Mouse (Mus musculus) stomach, embryonic 14.5 days (tissue): ENCODE results near the gene Prkce. TPM values are rescaled to one million over a fixed set of nuclear protein-coding genes. Genes with fewer than 3 reads are reported as not detected.

Source experiments
- ATAC-seq: fragments of 200-750 bp; cut with Nextera tagmentation; 2 replicates; pipeline ENCODE4 v1.8.0; 2017; ENCODE audit warnings: low read depth, moderate TSS enrichment; ENCODE audit not compliant: insufficient number of reproducible peaks, insufficient read depth, low FRiP score
- H3K27ac ChIP-seq: fragments of 300-500 bp; sonication (generic); 2 replicates; pipeline ENCODE4 v1.5.1; 2014; ENCODE audit warnings: mild to moderate bottlenecking, low read length, moderate library complexity, mixed read lengths
- H3K27me3 ChIP-seq: fragments of 300-500 bp; sonication (generic); 2 replicates; pipeline ENCODE4 v1.6.1; 2014; ENCODE audit warnings: low read length, control low read depth, mixed read lengths; ENCODE audit not compliant: control insufficient read depth, insufficient read depth
- H3K36me3 ChIP-seq: fragments of 300-500 bp; sonication (generic); 2 replicates; pipeline ENCODE4 v1.6.1; 2014; ENCODE audit warnings: mild to moderate bottlenecking, control low read depth, low read length, moderate library complexity, mixed read lengths; ENCODE audit not compliant: control insufficient read depth, insufficient read depth
- H3K4me1 ChIP-seq: fragments of 300-500 bp; sonication (generic); 2 replicates; pipeline ENCODE4 v1.6.1; 2014; ENCODE audit warnings: low read length, control low read depth, mixed read lengths; ENCODE audit not compliant: control insufficient read depth, insufficient read depth
- H3K4me2 ChIP-seq: fragments of 300-500 bp; sonication (generic); replicated peaks from 2 replicates; pipeline ENCODE4 v1.6.1; 2014; ENCODE audit warnings: low read depth, low read length, control low read depth
- H3K4me3 ChIP-seq: fragments of 300-500 bp; sonication (generic); 2 replicates; pipeline ENCODE4 v1.5.1; 2014; ENCODE audit warnings: low read depth, low read length, control low read depth
- H3K9ac ChIP-seq: fragments of 300-500 bp; sonication (generic); replicated peaks from 2 replicates; pipeline ENCODE4 v1.6.1; 2014; ENCODE audit warnings: low read depth, mild to moderate bottlenecking, control low read depth, low read length, moderate library complexity, mixed read lengths
- H3K9me3 ChIP-seq: fragments of 300-500 bp; sonication (generic); 2 replicates; pipeline ENCODE4 v1.6.1; 2016; ENCODE audit warnings: low read depth, low read length, control low read depth; ENCODE audit not compliant: control insufficient read depth
- WGBS: fragments of 180-500 bp; shearing (Covaris S2); extraction: QIAGEN DNeasy Blood & Tissue Kit; methylation state at CpG from one replicate; pipeline ENCODE4 v1.1.7; 2014; 5-methylcytosine and 5-hydroxymethylcytosine counted together
- polyA plus RNA-seq: library from polyadenylated mRNA; unstranded; fragments of >200 nt; fragmentation: Nextera tagmentation; extraction: Ambion mirVana; gene quantifications from 2 replicates; pipeline ENCODE4 v1.2.1, GENCODE M21; 2014

The Prkce gene
- polyA plus RNA-seq, 1 experiment from 2014 or later: 7.3 TPM

DNA sequence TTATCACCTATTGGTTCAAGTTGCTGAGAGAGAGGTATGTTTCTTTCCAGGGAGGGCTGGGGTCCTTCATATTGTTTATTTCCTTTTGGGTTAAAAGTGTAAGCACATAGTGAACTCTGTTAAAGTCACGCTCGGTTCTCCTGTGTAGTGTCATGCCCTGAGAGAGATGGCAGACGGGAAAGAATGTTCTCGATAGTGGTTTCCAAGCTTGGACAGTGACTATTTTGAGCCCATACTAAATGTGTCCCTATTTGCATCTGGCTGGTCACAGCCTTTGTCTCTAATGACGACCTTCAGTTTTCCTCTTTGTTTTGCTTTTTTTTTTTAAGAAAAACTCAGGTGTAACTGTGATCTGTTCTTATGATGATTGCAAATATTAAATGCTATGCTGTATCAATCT, 488.8 kb downstream of the Prkce start:
- Histone ChIP-seq H3K27ac (no peak overlapping the region), H3K36me3 (no peaks in the 10 kb centered on the region), H3K4me1 (no peaks in the 10 kb centered on the region), H3K27me3 (no peaks in the 10 kb centered on the region), H3K9me3 (no peaks in the 10 kb centered on the region), H3K4me2 (no peak overlapping the region), H3K4me3 (no peak overlapping the region), H3K9ac (no peak overlapping the region)
- 83% methylated on average over 5 of the region's 5 CpGs for WGBS
- ATAC-seq: no peak

DNA sequence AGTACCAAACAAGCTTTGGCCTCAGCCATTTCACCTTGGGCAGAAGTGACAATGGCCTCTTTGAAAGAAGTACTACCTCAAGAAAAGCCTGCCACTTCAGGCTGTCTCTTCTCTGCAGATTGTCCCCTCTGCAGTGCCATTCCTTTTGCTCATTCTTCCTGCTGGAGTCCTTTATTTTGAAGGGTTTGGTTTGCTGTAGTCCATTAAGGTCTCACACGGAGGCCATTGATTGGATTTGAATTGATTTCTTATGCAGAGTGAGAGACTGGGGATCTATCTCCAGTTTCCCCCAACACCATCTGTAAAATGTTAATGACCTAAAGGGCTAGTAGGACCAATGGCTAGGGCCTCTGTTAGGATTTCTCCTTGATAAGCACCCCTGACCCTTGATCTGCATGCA, 494.7 kb downstream of the Prkce start:
- no peaks in the 10 kb centered on the region for H3K4me1 ChIP-seq
- no peak overlapping the region for H3K27ac ChIP-seq
- no peaks in the 10 kb centered on the region for H3K36me3 ChIP-seq
- H3K4me3 ChIP-seq: no peak overlapping the region
- ATAC-seq: no peak
- WGBS: 66% methylated on average over 1 of the region's 1 CpGs
- no peaks in the 10 kb centered on the region for H3K27me3 ChIP-seq
- no peak overlapping the region for H3K4me2 ChIP-seq
- H3K9me3 ChIP-seq: no peaks in the 10 kb centered on the region
- H3K9ac ChIP-seq: no peak overlapping the region

DNA sequence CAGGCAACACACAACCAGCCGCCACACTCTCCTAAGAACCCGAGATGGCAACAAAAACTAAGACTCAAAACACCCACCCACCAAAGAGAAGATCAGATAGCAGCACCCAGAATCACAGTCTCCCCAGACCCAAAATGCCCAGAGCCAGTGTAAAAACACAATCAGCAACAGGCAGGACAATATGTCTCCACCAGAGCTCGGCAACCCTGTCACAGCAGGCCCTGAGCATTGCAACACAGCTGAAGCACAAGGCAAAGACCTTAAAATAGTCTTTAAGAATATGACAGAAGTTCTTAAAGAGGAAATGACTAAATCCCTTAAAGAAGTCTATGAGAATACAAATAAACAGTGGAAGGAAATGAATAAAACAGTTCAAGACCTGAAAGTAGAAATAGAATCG, 495.9 kb downstream of the Prkce start:
- H3K4me1 ChIP-seq: no peaks in the 10 kb centered on the region
- H3K36me3 ChIP-seq: no peaks in the 10 kb centered on the region
- ATAC-seq: no peak
- no peak overlapping the region for H3K27ac ChIP-seq
- no peak overlapping the region for H3K9ac ChIP-seq
- no peaks in the 10 kb centered on the region for H3K9me3 ChIP-seq
- H3K27me3 ChIP-seq: no peaks in the 10 kb centered on the region
- no peak overlapping the region for H3K4me2 ChIP-seq
- 77% methylated on average over 4 of the region's 4 CpGs for WGBS
- H3K4me3 ChIP-seq: no peak overlapping the region

DNA sequence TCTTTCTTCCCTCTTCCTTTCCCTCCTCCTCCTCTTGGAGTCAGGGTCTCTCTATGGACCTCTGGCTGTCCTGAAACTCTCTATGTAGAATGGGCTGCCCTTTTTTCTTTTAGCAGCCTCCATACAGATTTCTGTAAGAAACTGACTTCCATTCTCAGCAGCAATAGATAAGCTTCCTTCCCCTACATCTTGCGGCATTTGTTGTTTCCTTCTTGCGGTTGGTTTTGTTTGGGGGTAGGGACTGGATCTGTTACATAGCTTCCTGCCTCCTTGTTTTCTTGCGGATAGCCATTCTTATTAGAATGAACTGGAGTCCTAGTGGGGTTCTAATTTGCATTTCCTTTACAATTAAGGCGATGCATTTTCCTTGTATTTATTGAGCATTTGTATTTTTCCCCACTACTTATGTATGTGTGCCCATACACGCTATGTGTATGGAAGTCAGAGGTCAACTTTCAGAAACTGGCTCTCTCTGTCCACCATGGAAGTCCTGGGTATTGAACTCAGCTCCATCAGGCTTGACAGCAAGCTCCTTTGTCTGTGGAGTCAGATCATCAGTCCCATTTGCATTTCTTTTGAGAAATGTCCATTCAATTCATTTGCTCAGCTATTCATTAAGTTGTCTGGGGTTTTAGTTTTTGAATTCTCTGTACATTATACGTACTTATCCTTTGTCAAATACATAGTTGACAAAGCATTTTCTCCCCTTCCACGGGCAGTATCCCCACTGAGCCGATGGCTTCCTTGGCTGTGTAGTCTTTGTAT, 500.4 kb downstream of the Prkce start:
- Histone ChIP-seq H3K9me3 (no peaks in the 10 kb centered on the region), H3K36me3 (no peaks in the 10 kb centered on the region), H3K4me3 (no peak overlapping the region), H3K27ac (no peak overlapping the region), H3K9ac (no peak overlapping the region), H3K4me1 (no peaks in the 10 kb centered on the region), H3K27me3 (no peaks in the 10 kb centered on the region), H3K4me2 (no peak overlapping the region)
- no peak for ATAC-seq
- 84% methylated on average over 8 of the region's 8 CpGs for WGBS

DNA sequence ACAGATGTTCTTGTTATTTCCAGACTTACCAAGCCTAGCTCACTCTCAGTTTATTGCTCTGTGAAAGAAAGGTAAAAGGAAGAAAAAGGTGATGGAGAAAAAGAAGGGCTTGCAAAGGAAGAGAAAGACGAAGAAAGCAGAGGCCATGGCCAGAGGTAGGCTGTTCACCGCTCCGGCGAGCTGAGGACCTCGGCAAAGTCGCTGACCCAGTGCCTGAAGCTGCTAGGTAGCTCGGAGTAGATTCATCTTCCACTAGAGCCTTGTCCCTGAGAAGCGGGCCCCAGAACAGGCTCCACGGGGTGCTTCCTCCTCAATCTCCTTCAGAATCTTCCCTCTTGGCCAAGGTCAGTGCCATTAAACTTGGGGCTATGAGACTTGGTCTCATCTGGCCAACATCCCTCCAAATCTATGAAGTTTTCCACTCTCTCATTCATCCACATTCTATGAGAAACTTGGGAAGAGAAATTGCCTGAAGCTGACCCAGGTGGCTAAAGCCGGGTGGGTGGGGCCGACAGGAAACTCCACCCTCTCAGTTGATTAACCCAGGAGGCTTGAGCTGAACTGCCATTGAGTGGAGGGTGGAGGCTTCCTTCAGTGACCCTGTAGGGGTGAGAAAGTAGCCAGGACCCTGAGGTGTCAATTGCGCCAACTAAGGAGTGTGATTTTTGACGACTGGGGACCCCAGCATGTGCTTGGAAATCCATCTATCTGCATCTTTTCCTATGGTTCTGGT, 502.2 kb downstream of the Prkce start:
- ATAC-seq: no peak
- Histone ChIP-seq H3K4me2 (no peak overlapping the region), H3K4me1 (no peaks in the 10 kb centered on the region), H3K9ac (no peak overlapping the region), H3K4me3 (no peak overlapping the region), H3K36me3 (no peaks in the 10 kb centered on the region), H3K27ac (no peak overlapping the region), H3K27me3 (no peaks in the 10 kb centered on the region), H3K9me3 (no peaks in the 10 kb centered on the region)
- 80% methylated on average over 13 of the region's 13 CpGs for WGBS

DNA sequence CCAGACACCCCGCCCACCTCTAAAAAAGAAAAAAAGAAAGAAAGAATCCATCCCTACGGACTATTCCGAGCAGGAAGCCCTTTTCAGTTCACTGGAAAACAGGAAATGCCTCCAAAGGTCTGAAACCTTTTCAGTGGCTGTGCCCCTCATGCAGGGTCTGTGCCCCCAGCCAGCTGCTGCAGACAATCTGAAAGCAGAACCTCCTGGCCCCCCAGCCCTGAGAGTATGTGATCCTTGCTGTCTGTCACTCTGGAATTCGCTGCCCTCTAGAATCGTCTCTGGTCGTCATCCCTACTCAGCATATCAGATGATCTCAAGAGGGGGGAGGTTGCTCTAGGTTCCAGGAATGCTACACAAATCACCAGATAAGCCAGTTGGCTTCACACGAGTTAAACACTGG, 503.1 kb downstream of the Prkce start:
- H3K27ac ChIP-seq: no peak overlapping the region; the same call in 1 of the 2 replicates
- H3K4me2 ChIP-seq: no peak overlapping the region
- no peaks in the 10 kb centered on the region for H3K36me3 ChIP-seq
- WGBS: 33% methylated on average over 7 of the region's 7 CpGs
- no peaks in the 10 kb centered on the region for H3K9me3 ChIP-seq
- H3K4me3 ChIP-seq: no peak overlapping the region
- no peaks in the 10 kb centered on the region for H3K27me3 ChIP-seq
- no peaks in the 10 kb centered on the region for H3K4me1 ChIP-seq
- ATAC-seq: no peak
- no peak overlapping the region for H3K9ac ChIP-seq

DNA sequence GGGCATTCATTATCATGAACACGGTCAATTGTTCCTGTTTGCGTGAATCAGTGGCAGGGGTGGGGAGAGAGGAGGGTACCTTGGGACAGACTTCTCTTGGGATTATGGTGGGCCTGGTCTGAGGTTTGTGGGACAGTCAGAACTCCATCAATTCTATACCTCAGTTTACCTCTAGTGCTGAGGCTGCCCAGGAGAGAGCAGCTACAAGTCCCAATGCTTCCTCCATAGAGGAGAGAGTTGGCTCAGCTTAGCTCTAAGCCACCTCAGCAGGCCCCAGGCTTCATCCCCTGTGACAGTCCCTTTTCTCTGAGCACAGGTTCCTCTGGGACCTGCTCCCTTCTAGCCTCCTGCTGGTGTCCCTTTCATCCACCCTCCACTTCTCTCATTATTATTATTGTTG, 507.4 kb downstream of the Prkce start:
- H3K9me3 ChIP-seq: no peaks in the 10 kb centered on the region
- 82% methylated on average over 2 of the region's 2 CpGs for WGBS
- no peak overlapping the region for H3K4me3 ChIP-seq
- H3K36me3 ChIP-seq: no peaks in the 10 kb centered on the region
- no peaks in the 10 kb centered on the region for H3K27me3 ChIP-seq
- no peak overlapping the region for H3K4me2 ChIP-seq
- no peak for ATAC-seq
- no peak overlapping the region for H3K27ac ChIP-seq
- H3K4me1 ChIP-seq: no peaks in the 10 kb centered on the region
- H3K9ac ChIP-seq: no peak overlapping the region

DNA sequence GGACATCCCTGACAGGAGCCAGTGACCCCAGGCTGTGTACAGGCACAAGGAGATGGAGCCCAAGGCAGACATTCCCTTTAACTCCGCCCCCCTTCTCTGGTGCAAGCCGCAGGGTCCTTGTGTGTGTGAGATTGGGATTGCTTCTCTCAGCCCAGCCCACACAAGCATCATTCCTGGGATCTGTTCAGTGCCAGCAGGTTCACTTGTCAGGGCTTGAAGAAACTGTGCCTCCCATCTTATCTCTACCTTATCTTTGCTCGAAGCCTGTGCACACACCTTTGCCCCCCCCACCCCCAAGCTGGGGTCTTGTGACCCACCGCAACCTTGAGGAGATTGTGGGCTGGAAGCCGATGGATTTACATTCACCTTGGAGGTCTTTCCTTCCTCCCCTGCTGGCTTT, 508.8 kb downstream of the Prkce start:
- H3K4me1 ChIP-seq: no peaks in the 10 kb centered on the region
- ATAC-seq: no peak
- H3K36me3 ChIP-seq: no peaks in the 10 kb centered on the region
- no peaks in the 10 kb centered on the region for H3K9me3 ChIP-seq
- no peak overlapping the region for H3K4me3 ChIP-seq
- no peaks in the 10 kb centered on the region for H3K27me3 ChIP-seq
- H3K4me2 ChIP-seq: no peak overlapping the region
- H3K9ac ChIP-seq: no peak overlapping the region
- H3K27ac ChIP-seq: no peak overlapping the region
- WGBS: 56% methylated on average over 5 of the region's 5 CpGs
